Mouse (Mus musculus) CH12.LX (cell line): ENCODE results near the gene Acss3. TPM values are rescaled to one million over a fixed set of nuclear protein-coding genes. Genes with fewer than 3 reads are reported as not detected.

Experiments
- DNase-seq: peaks from one replicate; pipeline ENCODE4 v3.0.0-alpha.2; 2013; ENCODE audit errors: extremely low read depth
- H3K27ac ChIP-seq: 2 replicates; pipeline ENCODE4 v1.5.1; 2012; ENCODE audit warnings: low read depth, mild to moderate bottlenecking, control low read depth, moderate library complexity; ENCODE audit not compliant: insufficient read depth
- H3K27me3 ChIP-seq: replicated peaks from 2 replicates; pipeline ENCODE3; 2012; ENCODE audit warnings: inconsistent platforms
- H3K36me3 ChIP-seq, 2 experiments: replicated peaks in 1 of 2; 2 replicates each; pipeline versions ENCODE3 to v1.6.1; 2012; ENCODE audit warnings: inconsistent platforms in 1 of 2, low read length in 1 of 2, mild to moderate bottlenecking in 1 of 2, mixed read lengths in 1 of 2, moderate library complexity in 1 of 2; ENCODE audit not compliant: control insufficient read depth in 1 of 2, insufficient read depth in 1 of 2
- H3K4me1 ChIP-seq, 2 experiments: 2 replicates each; pipeline ENCODE4 v1.6.1; 2012; ENCODE audit warnings: inconsistent platforms in 1 of 2, moderate library complexity in 1 of 2; ENCODE audit not compliant: insufficient read depth in 2 of 2, control insufficient read depth in 1 of 2
- H3K4me2 ChIP-seq: 2 replicates; pipeline ENCODE4 v1.6.1; 2012; ENCODE audit warnings: low read depth, mild to moderate bottlenecking, control low read depth; ENCODE audit not compliant: poor library complexity, insufficient read depth, severe bottlenecking
- H3K4me3 ChIP-seq, 3 experiments: fragments of 150-350 bp in 1 of 3; sonication (generic) in 1 of 3; replicated peaks in 1 of 3; 2 replicates each; pipeline versions ENCODE3 to v1.5.1; 2011 to 2012; ENCODE audit warnings: low read depth in 2 of 3, low read length in 2 of 3, mild to moderate bottlenecking in 2 of 3, moderate library complexity in 2 of 3, control low read depth in 1 of 3, improper control_type of control experiment in 1 of 3, inconsistent platforms in 1 of 3, mixed read lengths in 1 of 3; ENCODE audit not compliant: poor library complexity in 1 of 3
- H3K79me2 ChIP-seq: replicated peaks from 2 replicates; pipeline ENCODE4 v1.6.1; 2012; ENCODE audit warnings: mild to moderate bottlenecking, moderate library complexity; ENCODE audit not compliant: control insufficient read depth, poor library complexity, insufficient read depth, severe bottlenecking; ENCODE audit errors: extremely low read depth
- H3K9ac ChIP-seq: 2 replicates; pipeline ENCODE4 v1.6.1; 2012; ENCODE audit warnings: low read depth, mild to moderate bottlenecking, control low read depth, moderate library complexity; ENCODE audit not compliant: insufficient read depth
- H3K9me3 ChIP-seq: replicated peaks from 2 replicates; pipeline ENCODE3; 2012; ENCODE audit warnings: low read length, inconsistent platforms, mixed read lengths
- CHD1 ChIP-seq: IDR thresholded peaks from 2 replicates; pipeline ENCODE4 v1.6.1; 2012; ENCODE audit warnings: low read depth, low read length, improper control_type of control experiment, inconsistent platforms
- CTCF ChIP-seq, 2 experiments: IDR thresholded peaks in 1 of 2; conservative IDR thresholded peaks in 1 of 2; 2 replicates each; pipeline ENCODE4 v1.5.1; 2011 to 2012; ENCODE audit warnings: low read depth in 2 of 2, low read length in 2 of 2, improper control_type of control experiment in 1 of 2, inconsistent platforms in 1 of 2, mild to moderate bottlenecking in 1 of 2, moderate library complexity in 1 of 2
- GABPA ChIP-seq: IDR thresholded peaks from 2 replicates; pipeline ENCODE4 v1.6.1; 2012; ENCODE audit warnings: low read depth, low read length, improper control_type of control experiment, inconsistent platforms; ENCODE audit not compliant: insufficient replicate concordance
- IRF4 ChIP-seq: IDR thresholded peaks from 2 replicates; pipeline ENCODE4 v1.6.1; 2014; ENCODE audit warnings: low read depth, mild to moderate bottlenecking, inconsistent platforms, low read length, improper control_type of control experiment
- JUND ChIP-seq: conservative IDR thresholded peaks from 2 replicates; pipeline ENCODE4 v1.6.1; 2011; ENCODE audit warnings: low read depth, low read length, improper control_type of control experiment
- MAFK ChIP-seq: IDR thresholded peaks from 2 replicates; pipeline ENCODE4 v1.6.1; 2011; ENCODE audit warnings: low read length, improper control_type of control experiment; ENCODE audit not compliant: insufficient replicate concordance
- MAX ChIP-seq: IDR thresholded peaks from 2 replicates; pipeline ENCODE4 v1.6.1; 2011; ENCODE audit warnings: low read length, improper control_type of control experiment
- MAZ ChIP-seq: IDR thresholded peaks from 2 replicates; pipeline ENCODE4 v1.6.1; 2012; ENCODE audit warnings: low read depth, mild to moderate bottlenecking, inconsistent platforms, low read length, improper control_type of control experiment, moderate library complexity
- NRF1 ChIP-seq: IDR thresholded peaks from 2 replicates; pipeline ENCODE4 v1.6.1; 2014; ENCODE audit warnings: low read depth, mild to moderate bottlenecking, inconsistent platforms, low read length, improper control_type of control experiment, moderate library complexity
- POLR2A ChIP-seq: IDR thresholded peaks from 2 replicates; pipeline ENCODE4 v1.6.1; 2011; ENCODE audit warnings: low read depth, mild to moderate bottlenecking, improper control_type of control experiment, low read length
- SMC3 ChIP-seq: IDR thresholded peaks from 2 replicates; pipeline ENCODE4 v1.6.1; 2011; ENCODE audit warnings: low read depth, low read length, improper control_type of control experiment
- USF1 ChIP-seq: IDR thresholded peaks from 2 replicates; pipeline ENCODE4 v1.6.1; 2014; ENCODE audit warnings: low read depth, mild to moderate bottlenecking, inconsistent platforms, low read length, improper control_type of control experiment
- ZKSCAN1 ChIP-seq: IDR thresholded peaks from 2 replicates; pipeline ENCODE4 v1.6.1; 2012; ENCODE audit warnings: low read depth, inconsistent platforms, low read length, improper control_type of control experiment, borderline replicate concordance
- dilution Hi-C: fragments of 300-500 bp; cut with MboI; formaldehyde crosslinking; loops from 2 replicates; pipeline ENCODE4 v1.14.3; 2020; ENCODE audit warnings: low sequenced_read_pairs; ENCODE audit not compliant: extremely low pct_unique_long_range_greater_than_20kb, extremely low pct_ligation_motif_present
- in situ Hi-C: fragments of 300-500 bp; cut with MboI; formaldehyde crosslinking; loops from 3 replicates; pipeline ENCODE4 v1.14.3; 2019; ENCODE audit warnings: low sequenced_read_pairs, low pct_ligation_motif_present, low pct_unique_long_range_greater_than_20kb, mixed read lengths
- polyA plus RNA-seq: library from polyadenylated mRNA; unstranded; fragments of >175 nt; gene quantifications from 2 replicates; pipeline ENCODE4 v1.2.1, GENCODE M21; 2012; ENCODE audit warnings: low read depth; ENCODE audit not compliant: insufficient read length
- total RNA-seq, 2 experiments: library from RNA; depleted of rRNA; stranded (reverse); fragments of 300-350 nt in 1 of 2; fragments of >200 nt in 1 of 2; gene quantifications; 2 replicates each; pipeline ENCODE4 v1.2.3; 2012 to 2014

Acss3 gene
- total RNA-seq (2012; rRNA removed): not detected in 2 replicates
- not detected in 2 replicates for total RNA-seq (2014; rRNA removed)
- polyA plus RNA-seq: not detected in 2 replicates

GRCm38 (mm10) chr10:107123529-107124335 lies at the start of gene Acss3:
Gene Acss3 (minus strand): TSS chr10:107123668.
- Histone ChIP-seq H3K9ac (no peak within 1 kb of the TSS), H3K4me1 (no peaks in the 10 kb centered on the region), H3K27me3 (no peaks in the 10 kb centered on the region), H3K27ac (no peak within 1 kb of the TSS), H3K9me3 (peaks cover 35% of the 10 kb centered on the region), H3K4me2 (no peak within 1 kb of the TSS), H3K79me2 (no peaks in the 10 kb centered on the region), H3K4me3 (no peak within 1 kb of the TSS), H3K36me3 (no peaks in the 10 kb centered on the region)
- TF ChIP-seq ZKSCAN1 (no peak), MAFK (no peak), SMC3 (no peak), JUND (no peak)
- dilution Hi-C loops: no loop called here
- DNase-seq: no peak
- in situ Hi-C loops: no loop called here

- no peak overlapping the region for H3K27ac ChIP-seq
- TF ChIP-seq POLR2A: no peak
- no peak for TF ChIP-seq MAX
- no peak for TF ChIP-seq NRF1
- TF ChIP-seq USF1: no peak
- TF ChIP-seq GABPA: no peak
- no peak for TF ChIP-seq MAZ
- TF ChIP-seq, all 38 proteins: peak for 0
- Histone ChIP-seq H3K9me3 (peaks cover 10% of the 10 kb centered on the region), H3K4me2 (no peak overlapping the region), H3K9ac (no peak overlapping the region), H3K4me3 (no peak overlapping the region), H3K27me3 (no peaks in the 10 kb centered on the region), H3K79me2 (no peaks in the 10 kb centered on the region), H3K4me1 (no peaks in the 10 kb centered on the region), H3K36me3 (no peaks in the 10 kb centered on the region)
- DNase-seq: no peak
- dilution Hi-C loops: no loop called here
- in situ Hi-C loops: no loop called here
These were observed 48.7 kb upstream of the Acss3 start for GRCm38 (mm10) chr10:107172003-107172689.

GRCm38 (mm10) chr10:107166486-107166885 lies 43.0 kb upstream of the Acss3 start:
- dilution Hi-C loops (no loop called here), in situ Hi-C loops (no loop called here)
- DNase-seq: no peak
- Histone ChIP-seq H3K9ac (no peak overlapping the region), H3K27ac (no peak overlapping the region), H3K4me2 (no peak overlapping the region), H3K9me3 (peaks cover 21% of the 10 kb centered on the region), H3K4me1 (no peaks in the 10 kb centered on the region), H3K27me3 (no peaks in the 10 kb centered on the region), H3K79me2 (no peaks in the 10 kb centered on the region), H3K36me3 (no peaks in the 10 kb centered on the region), H3K4me3 (no peak overlapping the region)
- TF ChIP-seq CHD1 (no peak), IRF4 (no peak), CTCF (conservative IDR thresholded peaks at IDR 0.05 in 1 of 2, IDR thresholded peaks at IDR 0.05 in 1 of 2; ENCODE audit: low read depth in 2 of 2, low read length in 2 of 2) (no peak), MAX (no peak)
